Mouse (Mus musculus) intestine, postnatal 0 days (tissue): ENCODE results near the gene Hist2h4. TPM values are rescaled to one million over a fixed set of nuclear protein-coding genes. Genes with fewer than 3 reads are reported as not detected.

Experiments
- ATAC-seq: fragments of 200-750 bp; cut with Nextera tagmentation; 2 replicates; pipeline ENCODE4 v1.8.0; 2017; ENCODE audit warnings: mild to moderate bottlenecking, moderate TSS enrichment, moderate library complexity
- H3K27ac ChIP-seq: fragments of 300-500 bp; sonication (generic); 2 replicates; pipeline ENCODE4 v1.5.1; 2014; ENCODE audit warnings: mild to moderate bottlenecking, low read depth, low read length, moderate library complexity
- H3K27me3 ChIP-seq: fragments of 300-500 bp; sonication (generic); replicated peaks from 2 replicates; pipeline ENCODE4 v1.6.1; 2014; ENCODE audit warnings: low read length, mixed read lengths; ENCODE audit not compliant: control insufficient read depth, insufficient read depth
- H3K36me3 ChIP-seq: fragments of 300-500 bp; sonication (generic); 2 replicates; pipeline ENCODE4 v1.6.1; 2014; ENCODE audit warnings: mild to moderate bottlenecking, moderate library complexity; ENCODE audit not compliant: control insufficient read depth, insufficient read depth
- H3K4me1 ChIP-seq: fragments of 300-500 bp; sonication (generic); replicated peaks from 2 replicates; pipeline ENCODE4 v1.6.1; 2014; ENCODE audit warnings: antibody characterized with exemption, low read length, mixed read lengths; ENCODE audit not compliant: control insufficient read depth, insufficient read depth
- H3K4me2 ChIP-seq: fragments of 300-500 bp; sonication (generic); replicated peaks from 2 replicates; pipeline ENCODE4 v1.6.1; 2014; ENCODE audit warnings: low read depth, mild to moderate bottlenecking, moderate library complexity
- H3K4me3 ChIP-seq: fragments of 300-500 bp; sonication (generic); 2 replicates; pipeline ENCODE4 v1.5.1; 2014; ENCODE audit warnings: low read depth, low read length
- H3K9ac ChIP-seq: fragments of 300-500 bp; sonication (generic); 2 replicates; pipeline ENCODE4 v1.6.1; 2014; ENCODE audit warnings: mild to moderate bottlenecking, low read depth, low read length
- H3K9me3 ChIP-seq: fragments of 300-500 bp; sonication (generic); 2 replicates; pipeline ENCODE4 v1.6.1; 2016; ENCODE audit warnings: mixed run types; ENCODE audit not compliant: control insufficient read depth
- CTCF ChIP-seq: sonication (generic); IDR thresholded peaks from 2 replicates; pipeline ENCODE4 v1.5.1; 2016; ENCODE audit warnings: low read depth, mild to moderate bottlenecking, control low read depth, antibody characterized with exemption, moderate library complexity
- WGBS: fragments of 180-500 bp; shearing (Covaris S2); extraction: QIAGEN DNeasy Blood & Tissue Kit; methylation state at CpG from one replicate; pipeline ENCODE4 v1.1.7; 2014; 5-methylcytosine and 5-hydroxymethylcytosine counted together
- polyA plus RNA-seq: library from polyadenylated mRNA; unstranded; fragments of >200 nt; fragmentation: Nextera tagmentation; extraction: Ambion mirVana; gene quantifications from 2 replicates; pipeline ENCODE4 v1.2.1, GENCODE M21; 2015

Hist2h4 gene
- polyA plus RNA-seq, 1 experiment from 2014 or later = 2.1 TPM

- WGBS = 23% methylated on average over 5 of the region's 5 CpGs
- Histone ChIP-seq H3K4me2 (peak overlapping the region; percentile 33; the same call in 1 of the 2 replicates), H3K27me3 (no peaks in the 10 kb centered on the region), H3K36me3 (no peaks in the 10 kb centered on the region), H3K9ac (no peak overlapping the region), H3K4me1 (no peaks in the 10 kb centered on the region), H3K9me3 (no peaks in the 10 kb centered on the region), H3K4me3 (0 out of 2 replicates have a peak overlapping the region, but pooled peaks have one; percentile 6), H3K27ac (no peak overlapping the region)
- no peak for TF ChIP-seq CTCF
- ATAC-seq = peak; percentile 64
Observed at GRCm38 (mm10) chr3:96255926-96256593, 7.1 kb downstream of the Hist2h4 start.

GRCm38 (mm10) chr3:96254683-96255355 lies 8.3 kb downstream of the Hist2h4 start:
- Histone ChIP-seq H3K9ac (no peak overlapping the region), H3K36me3 (no peaks in the 10 kb centered on the region), H3K27me3 (no peaks in the 10 kb centered on the region), H3K9me3 (no peaks in the 10 kb centered on the region), H3K27ac (no peak overlapping the region), H3K4me2 (no peak overlapping the region), H3K4me3 (no peak overlapping the region), H3K4me1 (no peaks in the 10 kb centered on the region)
- 69% methylated on average over 10 of the region's 10 CpGs for WGBS
- ATAC-seq = no peak
- no peak for TF ChIP-seq CTCF

GRCm38 (mm10) chr3:96251787-96252186 lies 11.3 kb downstream of the Hist2h4 start:
- Histone ChIP-seq H3K9me3 (no peaks in the 10 kb centered on the region), H3K36me3 (no peaks in the 10 kb centered on the region), H3K9ac (no peak overlapping the region), H3K27ac (no peak overlapping the region), H3K4me2 (no peak overlapping the region), H3K4me1 (no peaks in the 10 kb centered on the region), H3K27me3 (no peaks in the 10 kb centered on the region), H3K4me3 (no peak overlapping the region)
- TF ChIP-seq CTCF = no peak
- no peak for ATAC-seq
- 85% methylated on average over 3 of the region's 3 CpGs for WGBS

GRCm38 (mm10) chr3:96250890-96251289 lies 12.2 kb downstream of the Hist2h4 start:
- Histone ChIP-seq H3K36me3 (no peaks in the 10 kb centered on the region), H3K4me1 (no peaks in the 10 kb centered on the region), H3K9ac (no peak overlapping the region), H3K4me2 (no peak overlapping the region), H3K9me3 (no peaks in the 10 kb centered on the region), H3K27ac (no peak overlapping the region), H3K4me3 (no peak overlapping the region), H3K27me3 (no peaks in the 10 kb centered on the region)
- 52% methylated on average over 3 of the region's 3 CpGs for WGBS
- ATAC-seq = no peak
- no peak for TF ChIP-seq CTCF

- WGBS = 47% methylated on average over 4 of the region's 4 CpGs
- no peak overlapping the region; the same call in 1 of the 2 replicates for H3K9ac ChIP-seq
- H3K36me3 ChIP-seq = no peaks in the 10 kb centered on the region
- H3K27ac ChIP-seq = no peak overlapping the region
- no peaks in the 10 kb centered on the region for H3K27me3 ChIP-seq
- H3K4me2 ChIP-seq = 0 out of 2 replicates have a peak overlapping the region, but pooled peaks have one; percentile 56
- H3K4me3 ChIP-seq = no peak overlapping the region
- H3K4me1 ChIP-seq = peaks cover 6% of the 10 kb centered on the region
- no peak for TF ChIP-seq CTCF
- no peaks in the 10 kb centered on the region for H3K9me3 ChIP-seq
- no peak for ATAC-seq
Observed at GRCm38 (mm10) chr3:96249034-96249345, 14.1 kb downstream of the Hist2h4 start.

- H3K4me1 ChIP-seq = peaks cover 12% of the 10 kb centered on the region
- no peaks in the 10 kb centered on the region for H3K36me3 ChIP-seq
- 0 out of 2 replicates have a peak overlapping the region, but pooled peaks have one; percentile 6 for H3K4me3 ChIP-seq
- no peaks in the 10 kb centered on the region for H3K27me3 ChIP-seq
- no peak overlapping the region; the same call in 1 of the 2 replicates for H3K9ac ChIP-seq
- peak overlapping the region; percentile 56 for H3K4me2 ChIP-seq
- H3K27ac ChIP-seq = no peak overlapping the region
- no peaks in the 10 kb centered on the region for H3K9me3 ChIP-seq
- no peak for TF ChIP-seq CTCF
- no peak for ATAC-seq
- 25% methylated on average over 6 of the region's 6 CpGs for WGBS
Observed at GRCm38 (mm10) chr3:96248141-96249033, 14.7 kb downstream of the Hist2h4 start.
